Mouse (Mus musculus): ENCODE measurements around the gene Olfr1288. TPM values are rescaled to one million over a fixed set of nuclear protein-coding genes. Genes with fewer than 3 reads are reported as not detected.

Gene Olfr1288
- not detected in 2 replicates for polyA plus RNA-seq (2012; ENCODE audit: insufficient read depth, insufficient read length, low replicate concordance, missing spikeins)

GRCm38 (mm10) chr2:111473801-111474200 is at the start of gene Olfr1288:
TSS of gene Olfr1288 (plus strand) at chr2:111474101.
- no peak for TF ChIP-seq CTCF (IDR thresholded peaks at IDR 0.05; ENCODE audit: insufficient read depth, low read depth, low read length)
- TF ChIP-seq POLR2A (IDR thresholded peaks at IDR 0.05; ENCODE audit: insufficient read depth, low read depth, low read length), result no peak
- Histone ChIP-seq H3K27ac (ENCODE audit: insufficient read depth, low read depth, low read length) (no peak within 1 kb of the TSS), H3K4me3 (ENCODE audit: insufficient read depth, low read depth, low read length) (no peak within 1 kb of the TSS), H3K4me1 (ENCODE audit: control insufficient read depth, insufficient read depth, low read length) (no peaks in the 10 kb centered on the region)
- 98% methylated on average over 1 of the region's 1 CpGs for WGBS

- Histone ChIP-seq H3K4me1 (ENCODE audit: control insufficient read depth, insufficient read depth, low read length) (no peaks in the 10 kb centered on the region), H3K4me3 (ENCODE audit: insufficient read depth, low read depth, low read length) (no peak within 1 kb of the TSS), H3K27ac (ENCODE audit: insufficient read depth, low read depth, low read length) (no peak within 1 kb of the TSS)
- TF ChIP-seq POLR2A (IDR thresholded peaks at IDR 0.05; ENCODE audit: insufficient read depth, low read depth, low read length) (no peak), CTCF (IDR thresholded peaks at IDR 0.05; ENCODE audit: insufficient read depth, low read depth, low read length) (no peak)
- 68% methylated on average over 1 of the region's 1 CpGs for WGBS
Observed at GRCm38 (mm10) chr2:111448842-111449241, 25.1 kb upstream of the Olfr1288 start, which contains the start of gene Olfr1287. TSS of gene Olfr1287 (plus strand) at chr2:111449142.

- no peak within 1 kb of the TSS for H3K4me3 ChIP-seq (ENCODE audit: insufficient read depth, low read depth, low read length)
- no peak for TF ChIP-seq POLR2A (IDR thresholded peaks at IDR 0.05; ENCODE audit: insufficient read depth, low read depth, low read length)
- no peak for TF ChIP-seq CTCF (IDR thresholded peaks at IDR 0.05; ENCODE audit: insufficient read depth, low read depth, low read length)
- no peak within 1 kb of the TSS for H3K27ac ChIP-seq (ENCODE audit: insufficient read depth, low read depth, low read length)
- H3K4me1 ChIP-seq (ENCODE audit: control insufficient read depth, insufficient read depth, low read length), result no peaks in the 10 kb centered on the region
- 80% methylated on average over 1 of the region's 1 CpGs for WGBS
Observed at GRCm38 (mm10) chr2:111480519-111480918, 6.6 kb downstream of the Olfr1288 start, which contains the start of gene Olfr1289. TSS of gene Olfr1289 (plus strand) at chr2:111480819.

GRCm38 (mm10) chr2:111493729-111494128 is 19.8 kb downstream of the Olfr1288 start, which contains the start of gene Olfr1290:
TSS of gene Olfr1290 (minus strand) at chr2:111493829.
- 81% methylated on average over 5 of the region's 5 CpGs for WGBS
- Histone ChIP-seq H3K4me3 (ENCODE audit: insufficient read depth, low read depth, low read length) (no peak within 1 kb of the TSS), H3K27ac (ENCODE audit: insufficient read depth, low read depth, low read length) (no peak within 1 kb of the TSS), H3K4me1 (ENCODE audit: control insufficient read depth, insufficient read depth, low read length) (no peaks in the 10 kb centered on the region)
- TF ChIP-seq CTCF (IDR thresholded peaks at IDR 0.05; ENCODE audit: insufficient read depth, low read depth, low read length) (no peak), POLR2A (IDR thresholded peaks at IDR 0.05; ENCODE audit: insufficient read depth, low read depth, low read length) (no peak)

- no peaks in the 10 kb centered on the region for H3K4me1 ChIP-seq (ENCODE audit: control insufficient read depth, insufficient read depth, low read length)
- 93% methylated on average over 3 of the region's 3 CpGs for WGBS
- TF ChIP-seq CTCF (IDR thresholded peaks at IDR 0.05; ENCODE audit: insufficient read depth, low read depth, low read length) (no peak), POLR2A (IDR thresholded peaks at IDR 0.05; ENCODE audit: insufficient read depth, low read depth, low read length) (no peak)
Observed at GRCm38 (mm10) chr2:111496880-111497279, 23.0 kb downstream of the Olfr1288 start, which contains the start of gene Olfr1291-ps1. TSS of gene Olfr1291-ps1 (plus strand) at chr2:111497180.

GRCm38 (mm10) chr2:111517451-111517850 is 43.5 kb downstream of the Olfr1288 start:
- Histone ChIP-seq H3K4me3 (ENCODE audit: insufficient read depth, low read depth, low read length) (no peak overlapping the region), H3K27ac (ENCODE audit: insufficient read depth, low read depth, low read length) (no peak overlapping the region), H3K4me1 (ENCODE audit: control insufficient read depth, insufficient read depth, low read length) (no peaks in the 10 kb centered on the region)
- TF ChIP-seq CTCF (IDR thresholded peaks at IDR 0.05; ENCODE audit: insufficient read depth, low read depth, low read length) (no peak), POLR2A (IDR thresholded peaks at IDR 0.05; ENCODE audit: insufficient read depth, low read depth, low read length) (no peak)
- WGBS, result 89% methylated on average over 10 of the region's 10 CpGs

More at GRCm38 (mm10) chr2:111496880-111497279, 23.0 kb downstream of the Olfr1288 start, which contains the start of gene Olfr1291-ps1:
- Histone ChIP-seq H3K27ac (ENCODE audit: insufficient read depth, low read depth, low read length) (no peak within 1 kb of the TSS), H3K4me3 (ENCODE audit: insufficient read depth, low read depth, low read length) (no peak within 1 kb of the TSS)

DNA sequence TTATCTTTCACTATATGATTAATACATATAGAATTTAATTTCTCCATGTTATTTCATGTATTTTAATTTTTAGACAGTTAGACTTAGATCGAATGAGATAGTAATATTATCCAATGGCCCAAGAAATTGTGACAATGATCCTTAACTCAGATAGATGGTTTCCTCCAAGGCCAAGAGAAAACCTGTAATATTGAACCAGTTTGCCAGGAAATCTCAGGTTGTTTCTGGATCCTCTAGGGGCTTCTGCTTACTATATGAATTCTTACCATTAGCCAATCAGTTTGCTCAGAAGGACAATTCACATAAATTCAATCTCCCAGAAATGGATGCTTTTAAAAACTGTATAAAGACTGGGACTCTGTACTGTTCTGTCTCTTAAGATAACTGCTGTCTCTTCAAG is 51.0 kb downstream of the Olfr1288 start, which contains the start of gene Olfr1293-ps:
Gene Olfr1293-ps (plus strand): TSS at position 301 of the 400 bp plus-strand sequence.
- TF ChIP-seq CTCF (IDR thresholded peaks at IDR 0.05; ENCODE audit: insufficient read depth, low read depth, low read length), result no peak
- no peak for TF ChIP-seq POLR2A (IDR thresholded peaks at IDR 0.05; ENCODE audit: insufficient read depth, low read depth, low read length)
- Histone ChIP-seq H3K4me3 (ENCODE audit: insufficient read depth, low read depth, low read length) (no peak within 1 kb of the TSS), H3K4me1 (ENCODE audit: control insufficient read depth, insufficient read depth, low read length) (no peaks in the 10 kb centered on the region), H3K27ac (ENCODE audit: insufficient read depth, low read depth, low read length) (no peak within 1 kb of the TSS)
- 88% methylated on average over 1 of the region's 1 CpGs for WGBS

Other genes with a start within 250 kb of the Olfr1288 start
- gene 4930430A15Rik, start 244.5 kb upstream of the Olfr1288 start, polyA plus RNA-seq (2012; ENCODE audit: insufficient read depth, insufficient read length, low replicate concordance, missing spikeins), result not detected in 2 replicates
- gene Olfr1275, start 238.8 kb upstream of the Olfr1288 start, polyA plus RNA-seq (2012; ENCODE audit: insufficient read depth, insufficient read length, low replicate concordance, missing spikeins), result not detected in 2 replicates
- not detected in 2 replicates for gene Olfr1276, start 219.6 kb upstream of the Olfr1288 start, polyA plus RNA-seq (2012; ENCODE audit: insufficient read depth, insufficient read length, low replicate concordance, missing spikeins)
- gene Olfr1277, start 200.0 kb upstream of the Olfr1288 start, polyA plus RNA-seq (2012; ENCODE audit: insufficient read depth, insufficient read length, low replicate concordance, missing spikeins), result not detected in 2 replicates
- not detected in 2 replicates for gene Olfr1278, start 184.0 kb upstream of the Olfr1288 start, polyA plus RNA-seq (2012; ENCODE audit: insufficient read depth, insufficient read length, low replicate concordance, missing spikeins)
- not detected in 2 replicates for gene Olfr1279, start 173.5 kb upstream of the Olfr1288 start, polyA plus RNA-seq (2012; ENCODE audit: insufficient read depth, insufficient read length, low replicate concordance, missing spikeins)
- gene Olfr1280, start 160.1 kb upstream of the Olfr1288 start, polyA plus RNA-seq (2012; ENCODE audit: insufficient read depth, insufficient read length, low replicate concordance, missing spikeins), result not detected in 2 replicates
- gene Olfr1281, start 147.6 kb upstream of the Olfr1288 start, polyA plus RNA-seq (2012; ENCODE audit: insufficient read depth, insufficient read length, low replicate concordance, missing spikeins), result not detected in 2 replicates
- not detected in 2 replicates for gene Olfr1282, start 138.0 kb upstream of the Olfr1288 start, polyA plus RNA-seq (2012; ENCODE audit: insufficient read depth, insufficient read length, low replicate concordance, missing spikeins)
- not detected in 2 replicates for gene Olfr1283, start 107.3 kb upstream of the Olfr1288 start, polyA plus RNA-seq (2012; ENCODE audit: insufficient read depth, insufficient read length, low replicate concordance, missing spikeins)
- not detected in 2 replicates for gene Olfr1284, start 98.6 kb upstream of the Olfr1288 start, polyA plus RNA-seq (2012; ENCODE audit: insufficient read depth, insufficient read length, low replicate concordance, missing spikeins)
- gene Olfr1286, start 51.0 kb upstream of the Olfr1288 start, polyA plus RNA-seq (2012; ENCODE audit: insufficient read depth, insufficient read length, low replicate concordance, missing spikeins), result not detected in 2 replicates
- gene Olfr1287, start 25.0 kb upstream of the Olfr1288 start, polyA plus RNA-seq (2012; ENCODE audit: insufficient read depth, insufficient read length, low replicate concordance, missing spikeins), result not detected in 2 replicates
- gene Olfr1289, start 6.7 kb downstream of the Olfr1288 start, polyA plus RNA-seq (2012; ENCODE audit: insufficient read depth, insufficient read length, low replicate concordance, missing spikeins), result not detected in 2 replicates
- not detected in 2 replicates for gene Olfr1290, start 19.7 kb downstream of the Olfr1288 start, polyA plus RNA-seq (2012; ENCODE audit: insufficient read depth, insufficient read length, low replicate concordance, missing spikeins)
- not detected in 2 replicates for gene Olfr1291-ps1, start 23.1 kb downstream of the Olfr1288 start, polyA plus RNA-seq (2012; ENCODE audit: insufficient read depth, insufficient read length, low replicate concordance, missing spikeins)
- not detected in 2 replicates for gene Olfr1293-ps, start 51.1 kb downstream of the Olfr1288 start, polyA plus RNA-seq (2012; ENCODE audit: insufficient read depth, insufficient read length, low replicate concordance, missing spikeins)
- not detected in 2 replicates for gene Olfr1294, start 66.2 kb downstream of the Olfr1288 start, polyA plus RNA-seq (2012; ENCODE audit: insufficient read depth, insufficient read length, low replicate concordance, missing spikeins)
- gene Olfr1295, start 95.6 kb downstream of the Olfr1288 start, polyA plus RNA-seq (2012; ENCODE audit: insufficient read depth, insufficient read length, low replicate concordance, missing spikeins), result not detected in 2 replicates
- not detected in 2 replicates for gene Olfr1297, start 152.4 kb downstream of the Olfr1288 start, polyA plus RNA-seq (2012; ENCODE audit: insufficient read depth, insufficient read length, low replicate concordance, missing spikeins)
- not detected in 2 replicates for gene Olfr1298, start 175.1 kb downstream of the Olfr1288 start, polyA plus RNA-seq (2012; ENCODE audit: insufficient read depth, insufficient read length, low replicate concordance, missing spikeins)
- not detected in 2 replicates for gene Olfr1299, start 187.3 kb downstream of the Olfr1288 start, polyA plus RNA-seq (2012; ENCODE audit: insufficient read depth, insufficient read length, low replicate concordance, missing spikeins)

Data from olfactory bulb, adult 2 months (tissue).